Mouse (Mus musculus): ENCODE measurements around the gene Nol10. TPM values are rescaled to one million over a fixed set of nuclear protein-coding genes. Genes with fewer than 3 reads are reported as not detected.

The Nol10 gene
- 30.5 and 30.6 TPM in 2 replicates for polyA plus RNA-seq (2016; fragmentation: Nextera tagmentation; extraction: Ambion mirVana)

DNA sequence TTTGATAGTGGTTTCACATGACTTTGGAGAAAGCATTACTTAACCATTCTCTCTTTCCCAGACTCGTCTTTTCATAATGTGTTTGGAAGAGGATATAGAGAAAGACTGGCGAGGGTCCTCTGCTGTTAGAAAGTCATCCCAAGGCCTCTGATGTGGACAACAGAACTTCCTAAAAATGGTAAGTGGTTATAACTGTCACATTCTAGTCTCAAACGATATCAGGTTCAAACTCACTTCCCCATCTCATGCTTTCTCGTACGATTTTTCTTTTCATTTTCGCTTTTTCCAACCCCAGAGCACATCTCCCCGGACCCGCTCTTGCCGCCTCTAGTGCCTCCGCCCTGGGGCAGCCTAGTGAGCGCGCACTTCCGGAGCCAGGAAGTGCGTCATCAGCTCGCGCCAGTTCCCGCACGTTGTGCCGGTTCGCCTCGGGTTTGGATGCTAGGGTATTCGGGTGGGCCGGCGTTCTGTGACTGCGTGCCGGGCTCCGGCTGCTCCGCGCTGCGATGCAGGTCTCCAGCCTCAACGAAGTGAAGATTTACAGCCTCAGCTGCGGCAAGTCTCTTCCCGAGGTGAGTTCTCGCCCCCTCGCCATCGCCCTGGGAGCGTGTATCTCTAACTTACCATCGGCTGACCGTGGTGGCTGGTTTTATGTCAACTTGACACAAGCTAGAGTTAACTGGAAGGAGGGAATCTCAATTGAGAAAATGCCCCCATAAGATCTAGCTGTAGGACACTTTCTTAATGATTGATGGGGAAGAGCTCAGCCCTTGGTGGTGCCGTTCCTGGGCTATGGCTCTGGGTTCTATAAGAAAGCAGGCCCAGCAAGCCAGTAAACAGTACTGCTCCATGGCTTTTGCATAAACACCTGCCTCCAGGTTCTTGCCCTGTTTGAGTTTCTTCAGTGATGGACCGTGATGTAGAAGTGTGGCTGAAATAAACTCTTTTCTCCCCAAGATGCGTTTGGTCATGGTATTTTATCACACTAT is at the start of gene Nol10:
Gene Nol10 (plus strand): TSS at position 411 of the 989 bp plus-strand sequence.
- WGBS: under 1% methylated on average over 42 of the region's 42 CpGs
- peak within 1 kb of the TSS; percentile 81 for H3K4me3 ChIP-seq
- peaks cover 28% of the 10 kb centered on the region for H3K36me3 ChIP-seq
- peak; percentile 96 for ATAC-seq (ENCODE audit: low FRiP score, low read depth)
- peak within 1 kb of the TSS; percentile 75 for H3K9ac ChIP-seq (replicated peaks)
- H3K4me1 ChIP-seq: peaks cover 13% of the 10 kb centered on the region
- no peaks in the 10 kb centered on the region for H3K27me3 ChIP-seq
- H3K4me2 ChIP-seq (replicated peaks): peak within 1 kb of the TSS; percentile 93
- H3K9me3 ChIP-seq: no peaks in the 10 kb centered on the region
- no peak within 1 kb of the TSS for H3K27ac ChIP-seq (replicated peaks)

DNA sequence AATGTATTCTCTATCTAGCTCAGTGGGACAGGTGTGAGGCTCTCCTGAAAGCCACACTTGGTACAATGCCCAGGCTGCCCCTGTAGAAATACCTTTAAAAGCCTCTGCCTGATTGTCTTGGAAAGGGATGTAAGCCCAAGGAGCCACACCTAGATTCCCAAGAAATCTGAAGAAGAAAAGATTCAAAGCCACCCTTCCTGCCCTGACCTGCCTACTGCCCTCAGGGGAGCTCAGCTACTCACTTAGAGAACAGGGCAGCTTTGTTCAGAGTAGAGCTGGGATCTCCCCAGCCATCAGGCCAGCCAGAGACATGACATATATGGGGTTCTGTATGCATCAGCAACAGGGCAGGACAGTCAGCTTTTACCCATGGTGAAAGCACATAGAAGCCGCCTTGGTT is 48.4 kb upstream of the Nol10 start:
- Histone ChIP-seq H3K36me3 (no peaks in the 10 kb centered on the region), H3K27me3 (no peaks in the 10 kb centered on the region), H3K4me1 (no peaks in the 10 kb centered on the region), H3K9me3 (no peaks in the 10 kb centered on the region), H3K4me2 (replicated peaks) (no peak overlapping the region), H3K9ac (replicated peaks) (no peak overlapping the region), H3K27ac (replicated peaks) (no peak overlapping the region), H3K4me3 (no peak overlapping the region)
- 96% methylated on average over 1 of the region's 1 CpGs for WGBS
- no peak for ATAC-seq (ENCODE audit: low FRiP score, low read depth)

DNA sequence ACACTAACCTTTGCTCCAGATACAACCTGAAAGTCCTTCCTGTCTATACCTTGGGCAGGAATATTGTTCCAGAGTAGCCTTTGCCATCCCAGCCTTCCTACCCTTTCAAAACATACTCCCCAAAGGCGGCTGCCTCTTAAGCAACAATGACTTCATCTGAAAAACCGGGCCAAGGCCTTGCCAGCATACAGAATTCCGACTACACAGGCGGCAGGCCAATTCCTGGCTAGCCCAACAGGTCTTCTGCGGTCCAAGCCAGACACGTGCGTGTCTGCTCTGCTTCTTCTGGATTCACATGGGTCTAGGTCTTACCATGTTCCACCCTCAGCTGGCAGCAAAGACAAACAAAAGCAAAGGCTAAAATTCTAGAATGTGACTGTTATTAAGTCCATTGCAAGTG is 42.8 kb upstream of the Nol10 start:
- no peak overlapping the region for H3K9ac ChIP-seq (replicated peaks)
- H3K4me2 ChIP-seq (replicated peaks): no peak overlapping the region
- no peaks in the 10 kb centered on the region for H3K36me3 ChIP-seq
- H3K27ac ChIP-seq (replicated peaks): no peak overlapping the region
- H3K4me1 ChIP-seq: no peaks in the 10 kb centered on the region
- no peaks in the 10 kb centered on the region for H3K27me3 ChIP-seq
- H3K4me3 ChIP-seq: no peak overlapping the region
- H3K9me3 ChIP-seq: no peaks in the 10 kb centered on the region
- no peak for ATAC-seq (ENCODE audit: low FRiP score, low read depth)
- WGBS: 86% methylated on average over 7 of the region's 7 CpGs

DNA sequence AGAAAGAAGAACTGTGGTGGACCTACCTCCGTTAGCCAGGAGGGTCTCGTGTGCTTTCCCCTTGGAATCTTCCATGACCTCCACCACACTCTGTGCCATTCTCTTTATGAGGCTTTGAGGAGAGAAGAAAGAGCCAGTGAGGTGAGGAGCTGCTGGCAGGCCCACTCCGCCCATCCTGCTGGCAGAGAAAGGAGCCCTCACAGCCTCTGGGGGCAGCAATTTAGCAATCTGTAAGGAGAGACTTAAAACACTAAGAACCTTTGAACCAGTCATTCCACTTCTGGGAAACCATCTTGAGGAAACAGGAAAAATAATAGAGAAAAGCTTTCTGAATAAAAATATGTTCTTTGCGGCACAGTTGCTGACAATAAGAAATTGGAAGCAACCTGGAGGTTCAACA is 40.0 kb upstream of the Nol10 start:
- WGBS: 45% methylated on average over 4 of the region's 4 CpGs
- H3K9ac ChIP-seq (replicated peaks): no peak overlapping the region
- no peak overlapping the region for H3K27ac ChIP-seq (replicated peaks)
- ATAC-seq (ENCODE audit: low FRiP score, low read depth): no peak
- H3K36me3 ChIP-seq: no peaks in the 10 kb centered on the region
- no peaks in the 10 kb centered on the region for H3K9me3 ChIP-seq
- no peak overlapping the region for H3K4me2 ChIP-seq (replicated peaks)
- H3K4me3 ChIP-seq: no peak overlapping the region
- no peaks in the 10 kb centered on the region for H3K27me3 ChIP-seq
- H3K4me1 ChIP-seq: no peaks in the 10 kb centered on the region

DNA sequence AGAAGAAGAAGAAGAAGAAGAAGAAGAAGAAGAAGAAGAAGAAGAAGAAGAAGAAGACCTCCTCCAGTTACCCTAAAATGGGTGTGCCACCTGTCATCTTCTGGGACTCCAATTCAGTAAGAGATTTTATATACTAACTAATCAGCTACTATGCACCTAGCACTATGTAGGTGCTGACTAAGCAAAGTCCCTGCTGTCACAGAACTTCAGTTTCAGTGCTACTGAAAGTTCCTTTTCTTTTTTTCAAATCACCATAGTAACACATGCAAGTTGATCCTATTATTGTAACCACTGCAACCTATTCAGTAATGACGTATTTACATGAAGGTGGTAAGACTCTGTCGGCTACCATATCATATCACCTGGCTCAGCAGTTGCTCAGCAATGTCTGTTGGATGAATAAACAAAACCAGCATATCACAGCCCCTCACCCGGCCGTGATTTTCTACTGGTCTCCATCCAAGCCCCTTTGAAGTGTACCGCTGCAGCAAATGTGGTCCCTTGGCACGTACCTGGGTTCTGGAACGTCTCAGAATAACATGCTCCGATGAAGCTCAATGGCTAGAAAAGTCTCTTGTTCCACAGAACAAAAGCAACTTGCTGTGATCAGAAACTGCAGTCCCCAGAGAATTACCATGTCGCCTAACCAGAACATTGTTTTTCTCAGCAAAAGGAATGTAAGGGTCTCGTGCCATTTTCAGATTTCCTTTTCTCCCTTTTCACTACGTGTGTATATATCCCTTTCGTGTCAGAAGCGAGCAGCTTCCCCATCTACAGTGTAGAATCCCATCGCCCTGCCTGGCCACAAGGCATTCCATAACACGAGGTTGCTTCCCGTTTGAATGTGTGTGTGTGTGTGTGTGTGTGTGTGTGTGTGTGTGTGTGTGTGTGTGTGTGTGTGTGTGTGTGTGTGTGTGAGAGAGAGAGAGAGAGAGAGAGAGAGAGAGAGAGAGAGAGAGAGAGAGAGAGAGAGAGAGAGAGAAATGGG is 37.1 kb upstream of the Nol10 start:
- H3K4me3 ChIP-seq: no peak overlapping the region
- no peak overlapping the region for H3K27ac ChIP-seq (replicated peaks)
- H3K9me3 ChIP-seq: no peaks in the 10 kb centered on the region
- H3K4me2 ChIP-seq (replicated peaks): no peak overlapping the region
- H3K9ac ChIP-seq (replicated peaks): no peak overlapping the region
- H3K36me3 ChIP-seq: no peaks in the 10 kb centered on the region
- WGBS: 47% methylated on average over 16 of the region's 16 CpGs
- H3K27me3 ChIP-seq: no peaks in the 10 kb centered on the region
- ATAC-seq (ENCODE audit: low FRiP score, low read depth): no peak
- no peaks in the 10 kb centered on the region for H3K4me1 ChIP-seq

DNA sequence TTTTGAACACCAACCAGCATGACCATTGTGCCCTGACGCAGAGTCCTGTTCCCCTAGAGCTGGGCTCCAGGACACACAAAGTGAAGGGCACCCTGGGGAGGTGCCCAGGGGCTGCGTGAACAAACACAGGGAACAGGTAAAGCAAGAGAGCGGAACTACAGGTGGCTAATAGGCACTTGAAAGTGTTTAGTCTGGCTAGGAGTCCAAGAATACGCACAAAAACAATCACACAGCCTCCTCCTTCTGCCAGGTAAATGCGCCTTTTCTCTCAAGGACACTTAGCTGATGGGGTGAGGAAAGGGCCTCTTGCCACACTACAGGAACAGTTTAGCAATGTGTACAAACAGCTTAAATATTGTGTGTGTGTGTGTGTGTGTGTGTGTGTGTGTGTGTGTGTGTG is 32.2 kb upstream of the Nol10 start:
- Histone ChIP-seq H3K36me3 (no peaks in the 10 kb centered on the region), H3K27ac (replicated peaks) (no peak overlapping the region), H3K9ac (replicated peaks) (no peak overlapping the region), H3K4me1 (no peaks in the 10 kb centered on the region), H3K27me3 (no peaks in the 10 kb centered on the region), H3K4me2 (replicated peaks) (no peak overlapping the region), H3K4me3 (no peak overlapping the region), H3K9me3 (no peaks in the 10 kb centered on the region)
- ATAC-seq (ENCODE audit: low FRiP score, low read depth): no peak
- 85% methylated on average over 5 of the region's 5 CpGs for WGBS

DNA sequence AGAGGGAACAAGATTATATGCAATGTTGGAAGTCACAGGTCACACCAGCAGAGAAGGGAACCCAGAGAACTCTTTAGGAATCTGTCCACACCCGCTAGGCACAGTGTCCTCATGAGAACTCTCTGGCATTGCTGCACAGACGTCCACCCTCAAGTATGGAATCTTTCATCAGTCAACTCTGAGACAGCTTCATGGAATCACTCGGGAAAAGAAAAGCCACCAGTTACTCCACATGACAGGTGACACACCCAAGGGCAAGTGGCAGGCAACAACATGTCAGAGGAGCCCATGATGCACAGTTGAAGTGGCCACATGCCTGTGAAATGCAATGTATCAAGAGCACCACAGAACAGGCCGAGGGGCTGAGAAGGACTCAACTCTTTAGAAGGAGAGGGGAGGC is 30.3 kb upstream of the Nol10 start:
- no peak overlapping the region for H3K4me2 ChIP-seq (replicated peaks)

DNA sequence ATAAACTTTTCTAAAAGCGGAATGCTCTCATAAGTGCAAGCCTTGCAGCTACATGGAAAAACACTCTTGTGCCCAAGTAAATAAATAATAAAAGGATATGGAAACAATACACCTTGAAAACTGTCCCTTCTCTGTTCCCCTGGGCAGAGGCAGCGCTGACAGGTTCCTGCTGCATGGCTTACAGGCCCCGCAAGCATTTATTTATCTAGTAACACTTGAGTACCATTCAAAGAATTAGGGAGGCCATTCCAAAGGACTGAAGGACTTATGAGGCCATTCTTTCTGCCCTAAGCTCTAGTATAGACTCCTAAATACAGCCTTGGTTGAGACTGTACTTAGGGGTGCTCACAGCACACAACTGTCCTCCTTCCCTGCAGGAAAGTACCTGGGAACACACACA is 29.8 kb upstream of the Nol10 start:
- no peaks in the 10 kb centered on the region for H3K9me3 ChIP-seq
- H3K4me1 ChIP-seq: no peaks in the 10 kb centered on the region
- H3K4me3 ChIP-seq: no peak overlapping the region
- no peaks in the 10 kb centered on the region for H3K36me3 ChIP-seq
- H3K27ac ChIP-seq (replicated peaks): no peak overlapping the region
- H3K27me3 ChIP-seq: peaks cover 7% of the 10 kb centered on the region
- ATAC-seq (ENCODE audit: low FRiP score, low read depth): no peak
- 78% methylated on average over 3 of the region's 3 CpGs for WGBS
- no peak overlapping the region for H3K4me2 ChIP-seq (replicated peaks)
- H3K9ac ChIP-seq (replicated peaks): no peak overlapping the region

More for the DNA sequence above, 30.3 kb upstream of the Nol10 start:
- Histone ChIP-seq H3K27me3 (peaks cover 3% of the 10 kb centered on the region), H3K27ac (replicated peaks) (no peak overlapping the region), H3K9me3 (no peaks in the 10 kb centered on the region), H3K36me3 (no peaks in the 10 kb centered on the region), H3K9ac (replicated peaks) (no peak overlapping the region), H3K4me3 (no peak overlapping the region), H3K4me1 (no peaks in the 10 kb centered on the region)
- ATAC-seq (ENCODE audit: low FRiP score, low read depth): no peak
- 78% methylated on average over 4 of the region's 4 CpGs for WGBS

DNA sequence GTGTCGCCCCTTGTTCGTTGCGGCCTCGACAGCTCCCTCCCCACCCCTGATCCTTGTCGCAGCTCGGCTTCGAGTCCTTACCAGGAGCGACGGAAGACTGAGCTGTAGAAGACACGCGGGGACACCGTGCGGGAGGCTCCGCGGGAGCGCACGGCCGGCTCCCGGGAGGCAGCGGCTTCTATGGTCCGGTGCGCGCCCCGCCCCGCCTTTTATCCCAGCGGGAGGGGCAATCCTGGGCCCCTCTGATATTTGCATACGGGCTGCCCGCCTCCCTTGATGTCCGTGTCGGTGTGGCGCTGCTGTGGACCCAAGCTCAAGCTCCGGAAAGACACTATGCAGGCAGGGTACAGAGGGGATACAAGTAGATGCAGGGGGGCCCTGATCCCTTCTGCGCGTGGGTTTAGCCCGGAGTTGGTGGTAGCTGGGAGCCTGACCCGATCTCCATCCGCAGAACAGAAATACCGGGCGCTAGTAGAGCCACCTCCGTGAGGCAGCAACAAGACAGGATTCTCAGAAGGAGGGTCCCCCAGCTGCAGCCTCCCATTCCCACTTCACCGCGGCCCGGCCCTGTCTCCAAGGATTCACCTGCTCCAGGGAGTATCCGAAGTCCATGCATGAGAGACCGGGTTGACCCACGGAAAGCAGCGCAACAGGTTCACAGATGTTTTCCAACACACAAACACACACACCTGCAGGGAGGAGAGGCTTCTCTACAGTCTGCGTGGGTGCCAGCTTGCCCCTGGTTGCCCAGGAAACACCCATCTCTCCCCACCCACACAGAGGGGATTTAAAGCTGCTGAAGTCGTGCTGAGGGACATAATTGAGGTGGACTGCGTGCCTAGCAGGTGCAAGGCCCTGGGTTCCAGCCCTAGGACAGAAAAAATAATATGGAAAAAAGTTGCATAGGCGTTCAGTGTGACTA is 23.4 kb upstream of the Nol10 start:
- ATAC-seq (ENCODE audit: low FRiP score, low read depth): peak; percentile 52; the same call in 1 of the 2 replicates
- 4% methylated on average over 51 of the region's 51 CpGs for WGBS
- peaks cover 36% of the 10 kb centered on the region for H3K27me3 ChIP-seq

DNA sequence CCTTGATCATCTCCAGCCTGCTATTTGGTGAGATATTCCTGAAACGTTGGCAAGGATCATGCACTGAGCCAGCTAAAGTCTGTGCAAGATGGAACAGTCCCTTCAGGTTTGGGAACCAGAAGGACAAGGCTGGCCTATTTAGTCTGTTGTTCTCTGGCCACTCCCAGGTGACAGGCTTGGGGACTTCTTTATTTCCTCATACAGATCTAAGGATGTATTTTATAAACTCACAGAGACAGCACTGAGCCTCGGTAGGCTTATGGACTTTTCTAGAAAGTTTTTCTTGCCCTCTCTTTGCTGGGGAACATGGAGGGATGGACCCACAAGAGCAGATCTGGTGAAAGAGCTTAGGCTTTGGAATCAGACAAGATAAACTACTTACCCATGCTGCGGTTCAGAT is 19.0 kb upstream of the Nol10 start, which contains the start of gene Atp6v1c2:
Gene Atp6v1c2 (minus strand): TSS at position 101 of the 400 bp plus-strand sequence.
- H3K9ac ChIP-seq (replicated peaks): no peak within 1 kb of the TSS
- H3K36me3 ChIP-seq: no peaks in the 10 kb centered on the region
- peaks cover 11% of the 10 kb centered on the region for H3K4me1 ChIP-seq
- 79% methylated on average over 3 of the region's 3 CpGs for WGBS
- no peaks in the 10 kb centered on the region for H3K9me3 ChIP-seq
- ATAC-seq (ENCODE audit: low FRiP score, low read depth): no peak
- H3K27me3 ChIP-seq: peaks cover 20% of the 10 kb centered on the region
- no peak within 1 kb of the TSS for H3K27ac ChIP-seq (replicated peaks)
- H3K4me2 ChIP-seq (replicated peaks): no peak within 1 kb of the TSS
- H3K4me3 ChIP-seq: no peak within 1 kb of the TSS

More for the DNA sequence above, 23.4 kb upstream of the Nol10 start:
- H3K4me1 ChIP-seq: peaks cover 12% of the 10 kb centered on the region
- H3K4me3 ChIP-seq: peak overlapping the region; percentile 49
- peak overlapping the region; percentile 54 for H3K9ac ChIP-seq (replicated peaks)
- H3K4me2 ChIP-seq (replicated peaks): peak overlapping the region; percentile 93
- H3K36me3 ChIP-seq: no peaks in the 10 kb centered on the region
- H3K27ac ChIP-seq (replicated peaks): no peak overlapping the region
- no peaks in the 10 kb centered on the region for H3K9me3 ChIP-seq

DNA sequence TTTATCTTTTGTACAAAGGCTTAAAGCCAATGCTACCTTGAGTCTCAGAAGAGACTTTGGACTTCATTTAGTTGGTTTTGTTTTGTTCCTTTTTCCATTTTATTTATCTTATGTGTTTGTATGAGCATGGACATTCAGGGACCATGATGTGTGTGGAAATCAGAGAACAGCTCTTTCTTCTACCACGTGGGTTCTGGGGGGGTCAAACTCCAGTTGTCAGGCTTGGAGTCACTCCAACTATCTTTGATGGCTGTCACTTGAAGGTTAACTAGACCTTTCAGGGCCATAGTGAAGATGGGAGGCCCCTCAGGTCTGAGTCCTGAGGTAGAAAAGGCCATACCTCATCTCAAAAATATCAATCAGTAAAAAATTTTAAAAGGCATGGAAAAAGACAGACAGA is 14.8 kb upstream of the Nol10 start:
- 30% methylated on average over 1 of the region's 1 CpGs for WGBS
- Histone ChIP-seq H3K4me2 (replicated peaks) (no peak overlapping the region), H3K9me3 (no peaks in the 10 kb centered on the region), H3K36me3 (no peaks in the 10 kb centered on the region), H3K27me3 (no peaks in the 10 kb centered on the region), H3K9ac (replicated peaks) (no peak overlapping the region), H3K4me3 (no peak overlapping the region), H3K4me1 (no peaks in the 10 kb centered on the region), H3K27ac (replicated peaks) (no peak overlapping the region)
- no peak for ATAC-seq (ENCODE audit: low FRiP score, low read depth)

Measured in midbrain, embryonic 12.5 days (tissue).